Mouse (Mus musculus): ENCODE measurements around the gene Tm7sf3. TPM values are rescaled to one million over a fixed set of nuclear protein-coding genes. Genes with fewer than 3 reads are reported as not detected.

The Tm7sf3 gene
- polyA plus RNA-seq, 1 experiment from 2014 or later, result 32.3 TPM

- Histone ChIP-seq H3K4me2 (ENCODE audit: low read depth, low read length) (no peak overlapping the region), H3K4me1 (ENCODE audit: control insufficient read depth, insufficient read depth, low read length) (no peaks in the 10 kb centered on the region), H3K4me3 (replicated peaks; ENCODE audit: low read length) (no peak overlapping the region), H3K9me3 (replicated peaks; ENCODE audit: control insufficient read depth, low read length) (0 out of 2 replicates have a peak, but pooled peaks cover 3% of the 10 kb centered on the region), H3K9ac (ENCODE audit: low read length) (no peak overlapping the region), H3K27ac (ENCODE audit: low read length) (peak overlapping the region; percentile 20; the same call in 1 of the 2 replicates), H3K27me3 (ENCODE audit: control insufficient read depth, insufficient read depth, low read length) (0 out of 2 replicates have a peak, but pooled peaks cover 2% of the 10 kb centered on the region), H3K36me3 (ENCODE audit: control insufficient read depth, insufficient read depth, low read length) (no peaks in the 10 kb centered on the region)
- 57% methylated on average over 4 of the region's 4 CpGs for WGBS
- peak; percentile 71 for ATAC-seq (ENCODE audit: insufficient read depth, low FRiP score)
Measured at GRCm38 (mm10) chr6:146674881-146675536, 32.4 kb upstream of the Tm7sf3 start.

GRCm38 (mm10) chr6:146674420-146674819 lies 31.8 kb upstream of the Tm7sf3 start:
- no peaks in the 10 kb centered on the region for H3K36me3 ChIP-seq (ENCODE audit: control insufficient read depth, insufficient read depth, low read length)
- no peak overlapping the region for H3K9ac ChIP-seq (ENCODE audit: low read length)
- no peak overlapping the region for H3K4me3 ChIP-seq (replicated peaks; ENCODE audit: low read length)
- H3K4me2 ChIP-seq (ENCODE audit: low read depth, low read length), result no peak overlapping the region
- WGBS, result 81% methylated on average over 8 of the region's 8 CpGs
- H3K4me1 ChIP-seq (ENCODE audit: control insufficient read depth, insufficient read depth, low read length), result no peaks in the 10 kb centered on the region
- 0 out of 2 replicates have a peak overlapping the region, but pooled peaks have one; percentile 20 for H3K27ac ChIP-seq (ENCODE audit: low read length)
- no peaks in the 10 kb centered on the region for H3K9me3 ChIP-seq (replicated peaks; ENCODE audit: control insufficient read depth, low read length)
- no peak for ATAC-seq (ENCODE audit: insufficient read depth, low FRiP score)
- 0 out of 2 replicates have a peak, but pooled peaks cover 2% of the 10 kb centered on the region for H3K27me3 ChIP-seq (ENCODE audit: control insufficient read depth, insufficient read depth, low read length)

GRCm38 (mm10) chr6:146673696-146674095 lies 31.1 kb upstream of the Tm7sf3 start:
- 0 out of 2 replicates have a peak, but pooled peaks cover 2% of the 10 kb centered on the region for H3K27me3 ChIP-seq (ENCODE audit: control insufficient read depth, insufficient read depth, low read length)
- WGBS, result 81% methylated on average over 4 of the region's 4 CpGs
- no peaks in the 10 kb centered on the region for H3K36me3 ChIP-seq (ENCODE audit: control insufficient read depth, insufficient read depth, low read length)
- no peaks in the 10 kb centered on the region for H3K9me3 ChIP-seq (replicated peaks; ENCODE audit: control insufficient read depth, low read length)
- no peak overlapping the region for H3K9ac ChIP-seq (ENCODE audit: low read length)
- H3K4me1 ChIP-seq (ENCODE audit: control insufficient read depth, insufficient read depth, low read length), result no peaks in the 10 kb centered on the region
- no peak overlapping the region for H3K4me2 ChIP-seq (ENCODE audit: low read depth, low read length)
- no peak for ATAC-seq (ENCODE audit: insufficient read depth, low FRiP score)
- H3K4me3 ChIP-seq (replicated peaks; ENCODE audit: low read length), result no peak overlapping the region
- no peak overlapping the region for H3K27ac ChIP-seq (ENCODE audit: low read length)

- no peak overlapping the region for H3K4me3 ChIP-seq (replicated peaks; ENCODE audit: low read length)
- H3K4me2 ChIP-seq (ENCODE audit: low read depth, low read length), result no peak overlapping the region
- no peaks in the 10 kb centered on the region for H3K36me3 ChIP-seq (ENCODE audit: control insufficient read depth, insufficient read depth, low read length)
- whole genome bisulfite sequencing, result 57% methylated on average over 5 of the region's 5 CpGs
- H3K4me1 ChIP-seq (ENCODE audit: control insufficient read depth, insufficient read depth, low read length), result no peaks in the 10 kb centered on the region
- 0 out of 2 replicates have a peak, but pooled peaks cover under 1% of the 10 kb centered on the region for H3K27me3 ChIP-seq (ENCODE audit: control insufficient read depth, insufficient read depth, low read length)
- no peak overlapping the region for H3K27ac ChIP-seq (ENCODE audit: low read length)
- no peak overlapping the region for H3K9ac ChIP-seq (ENCODE audit: low read length)
- no peak for ATAC-seq (ENCODE audit: insufficient read depth, low FRiP score)
- H3K9me3 ChIP-seq (replicated peaks; ENCODE audit: control insufficient read depth, low read length), result no peaks in the 10 kb centered on the region
Measured at GRCm38 (mm10) chr6:146672106-146672505, 29.5 kb upstream of the Tm7sf3 start.

GRCm38 (mm10) chr6:146670956-146671855 lies 28.6 kb upstream of the Tm7sf3 start:
- H3K27me3 ChIP-seq (ENCODE audit: control insufficient read depth, insufficient read depth, low read length), result no peaks in the 10 kb centered on the region
- no peak for ATAC-seq (ENCODE audit: insufficient read depth, low FRiP score)
- 73% methylated on average over 15 of the region's 15 CpGs for WGBS

GRCm38 (mm10) chr6:146668606-146669005 lies 26.0 kb upstream of the Tm7sf3 start:
- Histone ChIP-seq H3K4me2 (ENCODE audit: low read depth, low read length) (no peak overlapping the region), H3K27ac (ENCODE audit: low read length) (no peak overlapping the region), H3K36me3 (ENCODE audit: control insufficient read depth, insufficient read depth, low read length) (no peaks in the 10 kb centered on the region), H3K4me3 (replicated peaks; ENCODE audit: low read length) (no peak overlapping the region), H3K9me3 (replicated peaks; ENCODE audit: control insufficient read depth, low read length) (no peaks in the 10 kb centered on the region), H3K4me1 (ENCODE audit: control insufficient read depth, insufficient read depth, low read length) (no peaks in the 10 kb centered on the region), H3K9ac (ENCODE audit: low read length) (no peak overlapping the region), H3K27me3 (ENCODE audit: control insufficient read depth, insufficient read depth, low read length) (no peaks in the 10 kb centered on the region)
- ATAC-seq (ENCODE audit: insufficient read depth, low FRiP score), result no peak

More at GRCm38 (mm10) chr6:146670956-146671855, 28.6 kb upstream of the Tm7sf3 start:
- Histone ChIP-seq H3K9ac (ENCODE audit: low read length) (no peak overlapping the region), H3K4me2 (ENCODE audit: low read depth, low read length) (no peak overlapping the region), H3K9me3 (replicated peaks; ENCODE audit: control insufficient read depth, low read length) (no peaks in the 10 kb centered on the region), H3K4me1 (ENCODE audit: control insufficient read depth, insufficient read depth, low read length) (no peaks in the 10 kb centered on the region), H3K4me3 (replicated peaks; ENCODE audit: low read length) (no peak overlapping the region), H3K36me3 (ENCODE audit: control insufficient read depth, insufficient read depth, low read length) (no peaks in the 10 kb centered on the region), H3K27ac (ENCODE audit: low read length) (no peak overlapping the region)

GRCm38 (mm10) chr6:146666811-146667210 lies 24.2 kb upstream of the Tm7sf3 start:
- H3K9me3 ChIP-seq (replicated peaks; ENCODE audit: control insufficient read depth, low read length), result no peaks in the 10 kb centered on the region
- no peaks in the 10 kb centered on the region for H3K4me1 ChIP-seq (ENCODE audit: control insufficient read depth, insufficient read depth, low read length)
- H3K36me3 ChIP-seq (ENCODE audit: control insufficient read depth, insufficient read depth, low read length), result no peaks in the 10 kb centered on the region
- no peak overlapping the region for H3K4me3 ChIP-seq (replicated peaks; ENCODE audit: low read length)
- no peak overlapping the region for H3K4me2 ChIP-seq (ENCODE audit: low read depth, low read length)
- no peak overlapping the region for H3K27ac ChIP-seq (ENCODE audit: low read length)
- ATAC-seq (ENCODE audit: insufficient read depth, low FRiP score), result no peak
- WGBS, result 77% methylated on average over 6 of the region's 6 CpGs
- no peak overlapping the region for H3K9ac ChIP-seq (ENCODE audit: low read length)
- no peaks in the 10 kb centered on the region for H3K27me3 ChIP-seq (ENCODE audit: control insufficient read depth, insufficient read depth, low read length)

- no peaks in the 10 kb centered on the region for H3K4me1 ChIP-seq (ENCODE audit: control insufficient read depth, insufficient read depth, low read length)
- no peaks in the 10 kb centered on the region for H3K9me3 ChIP-seq (replicated peaks; ENCODE audit: control insufficient read depth, low read length)
- no peak overlapping the region for H3K4me2 ChIP-seq (ENCODE audit: low read depth, low read length)
- H3K36me3 ChIP-seq (ENCODE audit: control insufficient read depth, insufficient read depth, low read length), result no peaks in the 10 kb centered on the region
- H3K27me3 ChIP-seq (ENCODE audit: control insufficient read depth, insufficient read depth, low read length), result no peaks in the 10 kb centered on the region
- H3K27ac ChIP-seq (ENCODE audit: low read length), result no peak overlapping the region
- 62% methylated on average over 2 of the region's 2 CpGs for WGBS
- no peak overlapping the region for H3K4me3 ChIP-seq (replicated peaks; ENCODE audit: low read length)
- ATAC-seq (ENCODE audit: insufficient read depth, low FRiP score), result no peak
- H3K9ac ChIP-seq (ENCODE audit: low read length), result no peak overlapping the region
Measured at GRCm38 (mm10) chr6:146665408-146665807, 22.8 kb upstream of the Tm7sf3 start.

GRCm38 (mm10) chr6:146664917-146665316 lies 22.3 kb upstream of the Tm7sf3 start:
- Histone ChIP-seq H3K4me3 (replicated peaks; ENCODE audit: low read length) (no peak overlapping the region), H3K4me2 (ENCODE audit: low read depth, low read length) (no peak overlapping the region), H3K4me1 (ENCODE audit: control insufficient read depth, insufficient read depth, low read length) (no peaks in the 10 kb centered on the region), H3K36me3 (ENCODE audit: control insufficient read depth, insufficient read depth, low read length) (no peaks in the 10 kb centered on the region), H3K27me3 (ENCODE audit: control insufficient read depth, insufficient read depth, low read length) (no peaks in the 10 kb centered on the region), H3K9ac (ENCODE audit: low read length) (no peak overlapping the region), H3K27ac (ENCODE audit: low read length) (no peak overlapping the region), H3K9me3 (replicated peaks; ENCODE audit: control insufficient read depth, low read length) (no peaks in the 10 kb centered on the region)
- ATAC-seq (ENCODE audit: insufficient read depth, low FRiP score), result no peak
- WGBS, result 83% methylated on average over 5 of the region's 5 CpGs
